Mouse (Mus musculus): ENCODE results near the gene Gck. TPM values are rescaled to one million over a fixed set of nuclear protein-coding genes. Genes with fewer than 3 reads are reported as not detected.

Gene Gck
- polyA plus RNA-seq, 1 experiment from 2014 or later, result 2.4 TPM

- Histone ChIP-seq H3K9ac (no peak overlapping the region), H3K4me2 (no peak overlapping the region), H3K4me1 (peaks cover 10% of the 10 kb centered on the region; the same call in 1 of the 2 replicates), H3K27me3 (no peaks in the 10 kb centered on the region), H3K36me3 (no peaks in the 10 kb centered on the region), H3K4me3 (no peak overlapping the region), H3K9me3 (no peaks in the 10 kb centered on the region), H3K27ac (no peak overlapping the region)
- WGBS, result 89% methylated on average over 7 of the region's 7 CpGs
- ATAC-seq (ENCODE audit: insufficient number of reproducible peaks, insufficient read depth, low FRiP score, low TSS enrichment, low read depth), result no peak
These were observed 29.2 kb upstream of the Gck start for GRCm38 (mm10) chr11:5979088-5979487.

DNA sequence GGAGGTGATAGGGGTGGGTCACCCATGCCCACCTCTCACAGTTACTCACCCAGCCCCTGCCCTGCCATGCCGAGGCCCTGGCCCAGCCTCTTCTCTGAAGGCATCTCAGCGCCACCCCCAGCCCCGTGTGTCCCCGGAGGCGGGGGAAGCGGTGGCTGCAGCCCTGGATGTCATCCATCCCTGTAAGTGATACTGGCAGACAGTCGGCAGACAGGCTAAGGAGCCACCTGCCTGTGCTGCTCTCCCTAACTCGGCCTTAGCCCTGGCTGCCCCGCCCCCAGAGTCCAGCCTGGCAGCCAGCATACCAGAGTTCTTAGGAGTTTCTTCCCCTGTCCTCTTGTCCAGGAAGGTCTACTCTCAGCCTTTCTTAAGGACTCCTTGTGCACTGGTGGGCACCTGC is 26.2 kb upstream of the Gck start:
- H3K4me1 ChIP-seq, result peaks cover 33% of the 10 kb centered on the region
- no peak overlapping the region for H3K4me2 ChIP-seq
- H3K27me3 ChIP-seq, result no peaks in the 10 kb centered on the region
- H3K9ac ChIP-seq, result 0 out of 2 replicates have a peak overlapping the region, but pooled peaks have one; percentile 16
- H3K4me3 ChIP-seq, result no peak overlapping the region
- no peaks in the 10 kb centered on the region for H3K36me3 ChIP-seq
- H3K9me3 ChIP-seq, result no peaks in the 10 kb centered on the region
- no peak overlapping the region for H3K27ac ChIP-seq
- 10% methylated on average over 9 of the region's 9 CpGs for WGBS
- no peak for ATAC-seq (ENCODE audit: insufficient number of reproducible peaks, insufficient read depth, low FRiP score, low TSS enrichment, low read depth)

GRCm38 (mm10) chr11:5975068-5975467 is 25.2 kb upstream of the Gck start:
- H3K4me3 ChIP-seq, result no peak overlapping the region
- WGBS, result 73% methylated on average over 2 of the region's 2 CpGs
- H3K36me3 ChIP-seq, result no peaks in the 10 kb centered on the region; the same call in 1 of the 2 replicates
- H3K27ac ChIP-seq, result no peak overlapping the region
- H3K27me3 ChIP-seq, result no peaks in the 10 kb centered on the region
- no peak overlapping the region for H3K9ac ChIP-seq
- no peak for ATAC-seq (ENCODE audit: insufficient number of reproducible peaks, insufficient read depth, low FRiP score, low TSS enrichment, low read depth)
- H3K4me1 ChIP-seq, result peaks cover 42% of the 10 kb centered on the region
- no peak overlapping the region for H3K4me2 ChIP-seq
- H3K9me3 ChIP-seq, result no peaks in the 10 kb centered on the region

GRCm38 (mm10) chr11:5974053-5974452 is 24.2 kb upstream of the Gck start:
- H3K36me3 ChIP-seq, result peaks cover 8% of the 10 kb centered on the region
- no peaks in the 10 kb centered on the region for H3K9me3 ChIP-seq
- no peak overlapping the region for H3K27ac ChIP-seq
- no peaks in the 10 kb centered on the region for H3K27me3 ChIP-seq
- H3K9ac ChIP-seq, result no peak overlapping the region
- H3K4me3 ChIP-seq, result no peak overlapping the region
- no peak overlapping the region for H3K4me2 ChIP-seq
- WGBS, result 70% methylated on average over 6 of the region's 6 CpGs
- H3K4me1 ChIP-seq, result peaks cover 42% of the 10 kb centered on the region
- ATAC-seq (ENCODE audit: insufficient number of reproducible peaks, insufficient read depth, low FRiP score, low TSS enrichment, low read depth), result no peak

GRCm38 (mm10) chr11:5973151-5973550 is 23.3 kb upstream of the Gck start:
- H3K9me3 ChIP-seq, result no peaks in the 10 kb centered on the region
- 41% methylated on average over 7 of the region's 7 CpGs for WGBS
- H3K4me3 ChIP-seq, result no peak overlapping the region
- H3K9ac ChIP-seq, result no peak overlapping the region
- no peaks in the 10 kb centered on the region for H3K27me3 ChIP-seq
- ATAC-seq (ENCODE audit: insufficient number of reproducible peaks, insufficient read depth, low FRiP score, low TSS enrichment, low read depth), result no peak
- H3K36me3 ChIP-seq, result peaks cover 17% of the 10 kb centered on the region
- H3K4me1 ChIP-seq, result peaks cover 42% of the 10 kb centered on the region
- 0 out of 2 replicates have a peak overlapping the region, but pooled peaks have one; percentile 2 for H3K4me2 ChIP-seq
- H3K27ac ChIP-seq, result no peak overlapping the region

DNA sequence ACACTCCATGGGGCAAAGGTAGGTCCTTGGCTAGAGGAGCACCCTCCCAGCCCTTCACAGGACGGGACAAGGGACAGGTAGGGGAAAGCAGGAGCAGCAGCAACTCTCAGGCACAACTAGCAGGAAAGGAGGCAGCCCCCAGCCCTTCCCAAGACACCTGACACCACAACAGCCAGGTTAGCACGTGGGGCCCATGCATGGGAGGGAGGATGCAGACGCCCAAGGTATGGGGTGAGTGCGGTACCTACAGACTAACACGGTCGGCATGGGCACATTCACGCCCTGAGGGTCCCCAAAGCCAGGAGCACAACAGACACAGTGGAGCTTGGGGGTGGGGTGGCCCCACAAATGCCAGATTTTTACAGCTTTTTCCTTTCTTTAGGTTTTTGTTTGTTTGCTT is 21.3 kb upstream of the Gck start:
- Histone ChIP-seq H3K4me2 (0 out of 2 replicates have a peak overlapping the region, but pooled peaks have one; percentile 19), H3K27me3 (no peaks in the 10 kb centered on the region), H3K9ac (0 out of 2 replicates have a peak overlapping the region, but pooled peaks have one; percentile 27), H3K27ac (0 out of 2 replicates have a peak overlapping the region, but pooled peaks have one; percentile 39), H3K36me3 (peaks cover 35% of the 10 kb centered on the region), H3K9me3 (no peaks in the 10 kb centered on the region), H3K4me3 (no peak overlapping the region), H3K4me1 (peaks cover 40% of the 10 kb centered on the region)
- ATAC-seq (ENCODE audit: insufficient number of reproducible peaks, insufficient read depth, low FRiP score, low TSS enrichment, low read depth), result no peak
- WGBS, result 19% methylated on average over 7 of the region's 7 CpGs

DNA sequence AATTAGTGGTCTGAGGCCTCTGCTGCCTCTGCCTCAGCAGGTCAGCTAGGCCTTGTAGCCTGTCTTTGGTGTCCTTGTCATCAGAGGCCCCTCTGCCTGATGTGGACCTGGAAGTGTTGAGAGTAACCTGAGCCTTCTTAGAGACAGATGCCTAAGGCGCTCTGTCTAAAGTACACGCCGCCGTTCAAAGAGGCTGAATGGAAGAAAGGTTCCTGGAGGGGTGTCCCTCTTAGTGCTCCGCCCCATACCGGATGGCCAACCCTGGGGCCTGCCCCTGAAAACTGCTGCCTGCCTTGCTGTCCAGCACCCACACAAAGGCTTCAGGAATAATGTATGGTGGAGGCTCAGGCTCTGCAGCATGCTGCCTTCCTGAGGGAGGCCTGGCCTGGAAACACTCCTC is 18.3 kb upstream of the Gck start:
- no peak for ATAC-seq (ENCODE audit: insufficient number of reproducible peaks, insufficient read depth, low FRiP score, low TSS enrichment, low read depth)
- H3K4me2 ChIP-seq, result no peak overlapping the region
- H3K36me3 ChIP-seq, result peaks cover 65% of the 10 kb centered on the region
- WGBS, result 29% methylated on average over 6 of the region's 6 CpGs
- no peak overlapping the region for H3K4me3 ChIP-seq
- no peaks in the 10 kb centered on the region for H3K27me3 ChIP-seq
- 0 out of 2 replicates have a peak overlapping the region, but pooled peaks have one; percentile 21 for H3K9ac ChIP-seq
- H3K27ac ChIP-seq, result no peak overlapping the region
- no peaks in the 10 kb centered on the region for H3K9me3 ChIP-seq
- H3K4me1 ChIP-seq, result peaks cover 33% of the 10 kb centered on the region

DNA sequence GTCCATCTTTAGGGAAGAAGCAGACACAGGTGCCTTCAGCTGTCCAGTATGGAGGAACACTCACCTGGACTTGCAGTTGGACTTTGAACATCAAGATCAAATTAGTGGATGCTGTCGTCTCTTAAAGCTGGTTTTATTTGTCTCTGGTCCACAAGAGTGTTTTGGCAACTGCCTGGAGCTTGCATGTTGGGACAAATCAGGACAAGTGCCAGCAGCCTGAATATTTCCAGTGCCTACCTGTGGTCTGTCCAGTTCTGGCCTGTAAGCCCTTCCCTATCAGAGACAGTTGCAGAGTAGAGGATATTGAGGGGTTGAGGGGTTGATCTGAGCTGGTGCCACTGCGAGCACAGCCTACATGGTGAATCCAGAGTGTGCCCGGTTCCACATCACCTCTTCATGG is 16.9 kb upstream of the Gck start:
- no peaks in the 10 kb centered on the region for H3K9me3 ChIP-seq
- H3K9ac ChIP-seq, result no peak overlapping the region
- WGBS, result 86% methylated on average over 3 of the region's 3 CpGs
- H3K4me3 ChIP-seq, result no peak overlapping the region
- H3K27me3 ChIP-seq, result no peaks in the 10 kb centered on the region
- no peak for ATAC-seq (ENCODE audit: insufficient number of reproducible peaks, insufficient read depth, low FRiP score, low TSS enrichment, low read depth)
- H3K27ac ChIP-seq, result no peak overlapping the region
- no peak overlapping the region for H3K4me2 ChIP-seq
- H3K36me3 ChIP-seq, result peaks cover 79% of the 10 kb centered on the region
- H3K4me1 ChIP-seq, result peaks cover 18% of the 10 kb centered on the region

DNA sequence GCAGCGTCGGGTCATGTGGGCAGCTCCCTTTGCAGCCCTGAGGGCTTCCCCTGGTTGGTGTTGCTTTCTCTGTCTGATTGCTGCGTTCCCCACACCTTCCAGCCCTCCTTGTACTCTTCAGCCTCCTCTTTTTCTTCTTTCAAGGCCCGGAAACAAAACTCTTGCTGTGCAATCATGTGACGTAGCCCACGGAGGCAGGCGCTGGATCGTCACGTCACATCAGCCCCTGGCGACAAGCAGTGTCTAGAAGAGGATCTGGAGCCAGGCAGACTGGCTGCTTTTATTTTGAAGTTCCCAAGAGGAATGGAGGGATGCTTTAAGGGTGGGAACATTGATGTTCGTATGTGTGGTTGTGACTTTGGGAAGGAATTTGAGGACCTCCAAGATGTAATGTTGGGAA is 16.0 kb upstream of the Gck start:
- WGBS, result 75% methylated on average over 11 of the region's 11 CpGs
- no peak overlapping the region for H3K4me3 ChIP-seq
- H3K4me1 ChIP-seq, result peaks cover 9% of the 10 kb centered on the region
- H3K27me3 ChIP-seq, result no peaks in the 10 kb centered on the region
- H3K27ac ChIP-seq, result no peak overlapping the region
- H3K36me3 ChIP-seq, result peaks cover 88% of the 10 kb centered on the region
- H3K9ac ChIP-seq, result no peak overlapping the region
- H3K9me3 ChIP-seq, result no peaks in the 10 kb centered on the region
- no peak overlapping the region for H3K4me2 ChIP-seq
- no peak for ATAC-seq (ENCODE audit: insufficient number of reproducible peaks, insufficient read depth, low FRiP score, low TSS enrichment, low read depth)

GRCm38 (mm10) chr11:5960051-5960450 is 10.2 kb upstream of the Gck start:
- Histone ChIP-seq H3K9me3 (no peaks in the 10 kb centered on the region), H3K36me3 (peaks cover 63% of the 10 kb centered on the region), H3K4me2 (no peak overlapping the region), H3K4me1 (peaks cover 13% of the 10 kb centered on the region), H3K4me3 (no peak overlapping the region), H3K9ac (no peak overlapping the region), H3K27me3 (no peaks in the 10 kb centered on the region), H3K27ac (no peak overlapping the region)
- WGBS, result 79% methylated on average over 2 of the region's 2 CpGs
- ATAC-seq (ENCODE audit: insufficient number of reproducible peaks, insufficient read depth, low FRiP score, low TSS enrichment, low read depth), result no peak

DNA sequence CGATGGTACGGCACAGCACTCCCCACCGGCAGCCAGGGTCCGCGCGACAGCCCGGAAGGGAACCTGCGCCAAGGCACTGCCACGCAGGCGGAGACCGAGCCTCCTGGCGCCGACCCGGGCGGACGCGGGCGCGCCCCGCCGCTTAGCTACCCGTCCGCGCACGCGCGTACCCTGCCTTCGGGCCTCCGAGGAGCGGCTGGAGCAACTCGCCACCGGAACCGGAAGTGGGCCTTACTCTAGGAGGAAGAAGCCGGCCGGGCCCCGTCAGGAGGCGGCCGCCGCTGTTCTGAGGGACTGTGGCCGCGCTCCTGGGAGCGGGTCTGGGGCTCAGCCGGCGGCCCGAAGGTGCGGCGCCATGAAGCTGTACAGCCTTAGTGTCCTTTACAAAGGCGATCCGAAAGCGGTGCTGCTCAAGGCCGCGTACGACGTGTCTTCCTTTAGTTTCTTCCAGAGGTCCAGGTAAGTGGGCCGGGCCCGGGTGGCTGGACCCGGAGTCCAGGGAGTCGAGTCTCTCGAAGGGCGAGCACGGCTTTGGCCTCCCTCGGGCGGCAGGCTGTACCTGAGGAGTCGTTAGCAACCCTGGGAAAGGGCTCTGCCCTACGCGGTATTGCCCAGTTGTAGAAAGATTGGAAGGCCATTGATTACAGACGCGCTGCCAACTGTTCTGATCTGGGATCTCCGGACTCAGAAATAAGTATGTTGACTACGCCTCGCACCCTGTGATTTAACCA is 5.8 kb upstream of the Gck start, which contains the start of gene Ykt6:
Gene Ykt6 (plus strand): TSS at position 148 of the 731 bp plus-strand sequence.
- Histone ChIP-seq H3K9ac (peak within 1 kb of the TSS; percentile 93), H3K27ac (peak within 1 kb of the TSS; percentile 90), H3K4me3 (peak within 1 kb of the TSS; percentile 96), H3K27me3 (no peaks in the 10 kb centered on the region), H3K9me3 (no peaks in the 10 kb centered on the region), H3K4me1 (peaks cover 17% of the 10 kb centered on the region), H3K36me3 (peaks cover 21% of the 10 kb centered on the region), H3K4me2 (peak within 1 kb of the TSS; percentile 74)
- WGBS, result under 1% methylated on average over 71 of the region's 71 CpGs
- peak; percentile 87 for ATAC-seq (ENCODE audit: insufficient number of reproducible peaks, insufficient read depth, low FRiP score, low TSS enrichment, low read depth)

DNA sequence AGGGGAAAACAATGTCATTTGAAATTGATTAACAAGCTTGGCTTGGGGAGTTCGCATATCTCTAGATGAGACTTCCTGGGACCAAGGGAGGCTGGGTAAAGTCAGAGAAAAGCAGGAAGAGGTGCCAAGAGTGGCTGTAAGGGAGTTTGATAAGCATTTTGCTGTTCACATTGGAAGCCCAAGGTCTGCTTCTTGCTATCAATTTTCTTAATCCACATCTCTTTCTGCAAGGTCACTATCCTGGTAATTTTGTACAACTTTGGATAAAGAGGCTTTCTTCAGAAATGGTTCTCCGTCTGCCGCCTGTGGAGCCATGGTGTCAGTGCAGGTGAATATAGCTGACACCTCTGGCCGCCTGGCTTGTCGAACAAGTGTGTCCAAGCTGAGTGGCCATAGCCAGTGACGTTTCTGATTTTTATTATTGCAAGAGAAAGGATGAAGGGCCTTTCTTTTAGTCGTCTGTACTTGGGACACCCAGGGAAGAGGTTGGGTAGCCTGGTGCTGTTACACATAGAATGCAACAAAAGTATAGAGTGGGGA is 5.2 kb upstream of the Gck start:
- WGBS, result 5% methylated on average over 7 of the region's 7 CpGs
- Histone ChIP-seq H3K27ac (peak overlapping the region; percentile 90), H3K4me1 (peaks cover 17% of the 10 kb centered on the region), H3K9ac (peak overlapping the region; percentile 93), H3K4me3 (peak overlapping the region; percentile 96), H3K4me2 (peak overlapping the region; percentile 74), H3K36me3 (peaks cover 14% of the 10 kb centered on the region), H3K27me3 (no peaks in the 10 kb centered on the region), H3K9me3 (no peaks in the 10 kb centered on the region)
- no peak for ATAC-seq (ENCODE audit: insufficient number of reproducible peaks, insufficient read depth, low FRiP score, low TSS enrichment, low read depth)
